Mouse (Mus musculus): ENCODE results near the gene Olfr736. TPM values are rescaled to one million over a fixed set of nuclear protein-coding genes. Genes with fewer than 3 reads are reported as not detected.

The Olfr736 gene
- not detected in 2 replicates for polyA plus RNA-seq (2012; rRNA removed)

GRCm38 (mm10) chr14:50380863-50381262, at the start of gene Olfr736:
Olfr736 (plus strand) TSS chr14:50381163.

DNA sequence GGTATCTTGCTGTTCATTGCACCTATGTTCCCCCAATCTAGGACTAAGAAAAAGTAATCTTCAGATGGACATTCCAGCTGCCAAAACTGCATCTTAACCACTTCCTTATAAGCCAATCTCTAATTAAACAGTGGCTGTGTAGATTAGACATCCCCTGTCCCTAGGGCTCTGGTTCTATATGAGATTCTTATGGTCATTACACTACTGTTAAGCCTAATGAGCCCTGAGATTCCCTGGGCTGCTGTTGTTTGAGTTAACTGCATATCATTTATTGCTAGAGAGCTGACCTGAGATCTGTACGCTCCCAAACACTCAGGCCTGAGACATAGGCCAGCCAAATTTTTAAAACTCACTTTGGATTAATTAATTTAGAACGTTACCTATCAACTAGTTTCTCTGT, 32.2 kb upstream of the Olfr736 start, which contains the start of gene Olfr735:
TSS of gene Olfr735 (minus strand) at position 77 of the 400 bp plus-strand sequence.

DNA sequence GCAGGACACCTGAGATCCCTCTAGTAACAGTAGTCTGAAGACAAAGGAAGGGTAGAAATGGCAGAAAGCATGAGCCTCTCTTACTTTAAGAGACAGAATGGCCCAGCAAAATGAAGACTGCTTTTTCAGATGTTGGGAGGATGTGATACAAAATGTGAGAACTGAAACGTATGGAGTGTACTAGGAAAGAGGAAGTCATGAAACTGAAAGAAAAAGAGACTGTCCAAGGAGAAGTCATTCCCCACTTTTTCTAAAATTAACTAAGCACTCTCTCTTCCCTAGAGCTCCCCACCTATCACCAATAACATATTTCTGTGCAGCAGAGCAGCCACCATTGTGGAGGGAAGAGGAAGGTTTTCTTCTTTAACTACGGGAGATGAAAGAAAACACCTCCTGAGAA, 23.4 kb upstream of the Olfr736 start, which contains the start of gene Tlr11:
TSS of gene Tlr11 (plus strand) at position 322 of the 400 bp plus-strand sequence.

GRCm38 (mm10) chr14:50407268-50407667, 26.3 kb downstream of the Olfr736 start, which contains the start of gene Olfr738:
Olfr738 (plus strand) TSS chr14:50407568.

GRCm38 (mm10) chr14:50418326-50418725, 37.4 kb downstream of the Olfr736 start, which contains the start of gene Olfr739:
Olfr739 (plus strand) TSS chr14:50418626.

Other genes starting within 250 kb of the Olfr736 start
- not detected in 2 replicates for gene Olfr728, start 238.5 kb upstream of the Olfr736 start, polyA plus RNA-seq (2012; rRNA removed)
- not detected in 2 replicates for gene Olfr729, start 228.3 kb upstream of the Olfr736 start, polyA plus RNA-seq (2012; rRNA removed)
- not detected in 2 replicates for gene Olfr730, start 193.0 kb upstream of the Olfr736 start, polyA plus RNA-seq (2012; rRNA removed)
- gene Olfr731, start 139.3 kb upstream of the Olfr736 start, polyA plus RNA-seq (2012; rRNA removed) = not detected in 2 replicates
- gene Olfr732, start 97.0 kb upstream of the Olfr736 start, polyA plus RNA-seq (2012; rRNA removed) = not detected in 2 replicates
- not detected in 2 replicates for gene Olfr733, start 79.6 kb upstream of the Olfr736 start, polyA plus RNA-seq (2012; rRNA removed)
- gene Olfr734, start 54.4 kb upstream of the Olfr736 start, polyA plus RNA-seq (2012; rRNA removed) = not detected in 2 replicates
- not detected in 2 replicates for gene Olfr735, start 32.3 kb upstream of the Olfr736 start, polyA plus RNA-seq (2012; rRNA removed)
- gene Tlr11, start 23.2 kb upstream of the Olfr736 start, polyA plus RNA-seq (2012; rRNA removed) = not detected in 2 replicates
- not detected in 2 replicates for gene Olfr738, start 26.4 kb downstream of the Olfr736 start, polyA plus RNA-seq (2012; rRNA removed)
- gene Olfr739, start 37.5 kb downstream of the Olfr736 start, polyA plus RNA-seq (2012; rRNA removed) = not detected in 2 replicates
- not detected in 2 replicates for gene Olfr740, start 64.4 kb downstream of the Olfr736 start, polyA plus RNA-seq (2012; rRNA removed)
- gene Olfr741, start 91.6 kb downstream of the Olfr736 start, polyA plus RNA-seq (2012; rRNA removed) = not detected in 2 replicates
- gene Olfr742, start 122.4 kb downstream of the Olfr736 start, polyA plus RNA-seq (2012; rRNA removed) = not detected in 2 replicates
- gene Olfr743, start 140.7 kb downstream of the Olfr736 start, polyA plus RNA-seq (2012; rRNA removed) = not detected in 2 replicates
- not detected in 2 replicates for gene Olfr744, start 233.7 kb downstream of the Olfr736 start, polyA plus RNA-seq (2012; rRNA removed)